Comparison of ENCODE assay signal across 8 mouse cellular contexts in the genomic region with DNA sequence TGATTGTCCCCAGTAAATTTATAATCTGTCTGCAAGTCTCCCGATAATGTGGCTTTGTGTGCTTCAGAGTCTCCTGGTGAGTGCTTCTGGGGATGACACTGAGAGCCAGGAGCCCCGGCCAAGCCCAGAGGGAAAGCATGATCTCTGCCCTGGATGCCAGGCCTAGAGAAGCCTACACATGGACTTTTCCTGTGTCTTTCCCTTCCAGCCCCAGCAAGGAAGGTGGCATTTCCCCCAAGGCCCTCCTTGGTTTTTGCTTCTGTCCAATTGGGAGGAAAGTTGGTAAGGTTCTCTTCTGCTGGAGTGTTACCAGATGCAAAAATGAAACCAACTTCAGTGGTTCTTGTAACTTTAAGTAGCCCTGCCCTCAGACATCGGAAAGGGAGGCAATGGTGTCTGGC. TPM values are rescaled to one million over a fixed set of nuclear protein-coding genes. Genes with fewer than 3 reads are reported as not detected.
DNase-seq lines count a peak whose midpoint lies in the region; ATAC-seq lines count a peak whose summit lies in the region.

No protein-coding gene starts in this region.

- H3K4me2 ChIP-seq in kidney, embryonic 16.5 days (replicated peaks; ENCODE audit: low read depth, low read length): peak overlapping the region; percentile 99
- H3K4me2 ChIP-seq in forebrain, embryonic 15.5 days (replicated peaks): peak overlapping the region; percentile 95
- peak overlapping the region; percentile 37; the same call in 1 of the 2 replicates for H3K4me2 ChIP-seq in intestine, embryonic 16.5 days (ENCODE audit: low read depth, low read length)
- peak overlapping the region; percentile 93 for H3K4me2 ChIP-seq in neural tube, embryonic 15.5 days

- no peak for DNase-seq in kidney, postnatal 25 days
- DNase-seq in T-cell, adult 2 months (ENCODE audit: low spot score): peak; percentile 24
- DNase-seq in frontal cortex, postnatal 36 days (ENCODE audit: low spot score in 2 of 2): no peak

- H3K4me1 ChIP-seq in kidney, embryonic 16.5 days (ENCODE audit: insufficient read depth, low read length): peaks cover 67% of the 10 kb centered on the region
- H3K4me1 ChIP-seq in forebrain, embryonic 15.5 days: peaks cover 64% of the 10 kb centered on the region
- H3K4me1 ChIP-seq in intestine, embryonic 16.5 days (ENCODE audit: control insufficient read depth, insufficient read depth, low read length): peaks cover 26% of the 10 kb centered on the region
- peaks cover 74% of the 10 kb centered on the region for H3K4me1 ChIP-seq in neural tube, embryonic 15.5 days

- H3K9me3 ChIP-seq in kidney, embryonic 16.5 days (ENCODE audit: low read length): no peaks in the 10 kb centered on the region
- no peaks in the 10 kb centered on the region for H3K9me3 ChIP-seq in forebrain, embryonic 15.5 days
- H3K9me3 ChIP-seq in intestine, embryonic 16.5 days (ENCODE audit: control insufficient read depth, low read length): no peaks in the 10 kb centered on the region
- no peaks in the 10 kb centered on the region for H3K9me3 ChIP-seq in neural tube, embryonic 15.5 days (replicated peaks)

- H3K27ac ChIP-seq in kidney, embryonic 16.5 days (ENCODE audit: low read length): no peak overlapping the region
- no peak overlapping the region for H3K27ac ChIP-seq in forebrain, embryonic 15.5 days (replicated peaks)
- H3K27ac ChIP-seq in intestine, embryonic 16.5 days (ENCODE audit: low read length): no peak overlapping the region
- H3K27ac ChIP-seq in neural tube, embryonic 15.5 days (replicated peaks): peak overlapping the region; percentile 82

- no peak for ATAC-seq in kidney, embryonic 16.5 days (ENCODE audit: low FRiP score, low TSS enrichment)
- no peak for ATAC-seq in forebrain, embryonic 15.5 days (replicated peaks)
- no peak for ATAC-seq in intestine, embryonic 16.5 days
- ATAC-seq in neural tube, embryonic 15.5 days (ENCODE audit: low FRiP score): no peak
- no peak for ATAC-seq in granulocyte monocyte progenitor cell, adult 5-6 weeks (replicated peaks; ENCODE audit: poor library complexity, severe bottlenecking)

- H3K9ac ChIP-seq in kidney, embryonic 16.5 days (replicated peaks; ENCODE audit: low read length): peak overlapping the region; percentile 59
- no peak overlapping the region for H3K9ac ChIP-seq in forebrain, embryonic 15.5 days (replicated peaks)
- peak overlapping the region; percentile 14; the same call in 1 of the 2 replicates for H3K9ac ChIP-seq in intestine, embryonic 16.5 days (ENCODE audit: low read depth, low read length)
- H3K9ac ChIP-seq in neural tube, embryonic 15.5 days (replicated peaks): peak overlapping the region; percentile 34

- whole genome bisulfite sequencing in kidney, embryonic 16.5 days: 28% methylated on average over 3 of the region's 3 CpGs
- WGBS in forebrain, embryonic 15.5 days: 34% methylated on average over 3 of the region's 3 CpGs
- 63% methylated on average over 3 of the region's 3 CpGs for WGBS in intestine, embryonic 16.5 days
- 21% methylated on average over 3 of the region's 3 CpGs for WGBS in neural tube, embryonic 15.5 days

- H3K27me3 ChIP-seq in kidney, embryonic 16.5 days (ENCODE audit: insufficient read depth, low read length): no peaks in the 10 kb centered on the region
- H3K27me3 ChIP-seq in forebrain, embryonic 15.5 days: no peaks in the 10 kb centered on the region
- H3K27me3 ChIP-seq in intestine, embryonic 16.5 days (replicated peaks; ENCODE audit: control insufficient read depth, insufficient read depth, low read length): no peaks in the 10 kb centered on the region
- no peaks in the 10 kb centered on the region for H3K27me3 ChIP-seq in neural tube, embryonic 15.5 days (replicated peaks)

- peak overlapping the region; percentile 71 for H3K4me3 ChIP-seq in kidney, embryonic 16.5 days (ENCODE audit: low read length)
- peak overlapping the region; percentile 55 for H3K4me3 ChIP-seq in forebrain, embryonic 15.5 days
- H3K4me3 ChIP-seq in intestine, embryonic 16.5 days (ENCODE audit: low read length): no peak overlapping the region
- peak overlapping the region; percentile 66 for H3K4me3 ChIP-seq in neural tube, embryonic 15.5 days (replicated peaks)

- no peaks in the 10 kb centered on the region for H3K36me3 ChIP-seq in kidney, embryonic 16.5 days (ENCODE audit: insufficient read depth, low read length)
- H3K36me3 ChIP-seq in forebrain, embryonic 15.5 days: no peaks in the 10 kb centered on the region
- H3K36me3 ChIP-seq in intestine, embryonic 16.5 days (ENCODE audit: control insufficient read depth, insufficient read depth, low read length): no peaks in the 10 kb centered on the region
- no peaks in the 10 kb centered on the region for H3K36me3 ChIP-seq in neural tube, embryonic 15.5 days

RNA-seq across cellular contexts. Expression of a gene that starts 2.3 kb away (rescaled TPM):
- polyA plus RNA-seq in kidney, embryonic 16.5 days (2015; fragmentation: Nextera tagmentation; extraction: Ambion mirVana): 10.0 and 12.0 TPM in 2 replicates
- polyA plus RNA-seq in forebrain, embryonic 15.5 days (2015; fragmentation: Nextera tagmentation; extraction: Ambion mirVana): 8.1 and 9.3 TPM in 2 replicates
- 5.0 TPM in 2 replicates for polyA plus RNA-seq in intestine, embryonic 16.5 days (2015; fragmentation: Nextera tagmentation; extraction: Ambion mirVana)
- polyA plus RNA-seq in neural tube, embryonic 15.5 days (2015; fragmentation: Nextera tagmentation; extraction: Ambion mirVana): 12.0 TPM in 2 replicates
- 1.4 and 2.3 TPM in 2 replicates for total RNA-seq in granulocyte monocyte progenitor cell, adult 5-6 weeks (2014; fragmentation: Nextera tagmentation)
- total RNA-seq in granulocyte monocyte progenitor cell, adult 5-6 weeks (2017): 0.26 and 0.69 TPM in 2 replicates

RNA-seq across cellular contexts. Expression of a gene that starts 53.3 kb away (rescaled TPM):
- 9.6 and 10.9 TPM in 2 replicates for polyA plus RNA-seq in kidney, embryonic 16.5 days (2015; fragmentation: Nextera tagmentation; extraction: Ambion mirVana)
- 10.9 and 11.0 TPM in 2 replicates for polyA plus RNA-seq in forebrain, embryonic 15.5 days (2015; fragmentation: Nextera tagmentation; extraction: Ambion mirVana)
- 7.1 and 7.5 TPM in 2 replicates for polyA plus RNA-seq in intestine, embryonic 16.5 days (2015; fragmentation: Nextera tagmentation; extraction: Ambion mirVana)
- polyA plus RNA-seq in neural tube, embryonic 15.5 days (2015; fragmentation: Nextera tagmentation; extraction: Ambion mirVana): 14.1 and 14.6 TPM in 2 replicates
- total RNA-seq in granulocyte monocyte progenitor cell, adult 5-6 weeks (2014; fragmentation: Nextera tagmentation): 35.6 and 56.2 TPM in 2 replicates
- total RNA-seq in granulocyte monocyte progenitor cell, adult 5-6 weeks (2017): 38.4 and 41.8 TPM in 2 replicates

RNA-seq across cellular contexts. Expression of a gene that starts 54.4 kb away (rescaled TPM):
- polyA plus RNA-seq in kidney, embryonic 16.5 days (2015; fragmentation: Nextera tagmentation; extraction: Ambion mirVana): 7.8 and 9.4 TPM in 2 replicates
- polyA plus RNA-seq in forebrain, embryonic 15.5 days (2015; fragmentation: Nextera tagmentation; extraction: Ambion mirVana): 13.2 and 13.6 TPM in 2 replicates
- 6.2 and 6.8 TPM in 2 replicates for polyA plus RNA-seq in intestine, embryonic 16.5 days (2015; fragmentation: Nextera tagmentation; extraction: Ambion mirVana)
- 9.6 and 10.2 TPM in 2 replicates for polyA plus RNA-seq in neural tube, embryonic 15.5 days (2015; fragmentation: Nextera tagmentation; extraction: Ambion mirVana)
- total RNA-seq in granulocyte monocyte progenitor cell, adult 5-6 weeks (2014; fragmentation: Nextera tagmentation): 6.0 and 7.1 TPM in 2 replicates
- total RNA-seq in granulocyte monocyte progenitor cell, adult 5-6 weeks (2017): 5.3 and 10.3 TPM in 2 replicates

Comparison
In these comparisons a context has a peak if more than half of its experiments do, and no peak if none do; other contexts are left out.
1. H3K4me2 ChIP-seq: peak in every context shown above with its lines; median percentile 99 in kidney, embryonic 16.5 days; 95 in forebrain, embryonic 15.5 days; 93 in neural tube, embryonic 15.5 days; 37 in intestine, embryonic 16.5 days.